Mouse (Mus musculus): ENCODE measurements around the gene Csnk2a1. TPM values are rescaled to one million over a fixed set of nuclear protein-coding genes. Genes with fewer than 3 reads are reported as not detected.
"Not testable (repeated sequence)": the region's sequence is repeated elsewhere in the genome, so short reads cannot be mapped to it uniquely, and the experiment has no call there.

Csnk2a1 gene
- polyA plus RNA-seq, 1 experiment from 2014 or later, result 109 TPM

DNA sequence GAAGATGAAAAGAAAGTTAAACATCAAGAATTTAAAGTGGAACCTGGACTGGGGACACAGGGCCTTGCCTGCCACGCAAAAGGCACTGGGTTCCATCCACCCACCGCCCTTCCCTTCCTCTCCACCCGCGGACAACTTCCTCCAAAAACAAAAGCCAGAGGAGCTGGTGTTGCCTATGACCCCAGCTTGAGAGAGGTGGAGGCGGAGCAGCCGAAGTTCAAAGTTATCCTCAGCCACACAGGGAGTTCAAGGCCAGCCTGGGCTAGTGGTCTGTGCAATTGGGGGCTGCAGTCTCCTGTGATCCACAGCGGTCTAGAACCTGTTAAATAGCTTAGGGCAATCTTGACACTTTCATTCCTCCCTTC lies 33.3 kb upstream of the Csnk2a1 start:
- Histone ChIP-seq H3K27me3 (no peaks in the 10 kb centered on the region), H3K4me2 (replicated peaks) (no peak overlapping the region), H3K4me1 (0 out of 2 replicates have a peak, but pooled peaks cover 3% of the 10 kb centered on the region), H3K9ac (no peak overlapping the region), H3K27ac (no peak overlapping the region), H3K4me3 (no peak overlapping the region), H3K36me3 (no peaks in the 10 kb centered on the region), H3K9me3 (no peaks in the 10 kb centered on the region)
- ATAC-seq (ENCODE audit: low FRiP score, low read depth), result no peak
- WGBS, result 68% methylated on average over 7 of the region's 7 CpGs

DNA sequence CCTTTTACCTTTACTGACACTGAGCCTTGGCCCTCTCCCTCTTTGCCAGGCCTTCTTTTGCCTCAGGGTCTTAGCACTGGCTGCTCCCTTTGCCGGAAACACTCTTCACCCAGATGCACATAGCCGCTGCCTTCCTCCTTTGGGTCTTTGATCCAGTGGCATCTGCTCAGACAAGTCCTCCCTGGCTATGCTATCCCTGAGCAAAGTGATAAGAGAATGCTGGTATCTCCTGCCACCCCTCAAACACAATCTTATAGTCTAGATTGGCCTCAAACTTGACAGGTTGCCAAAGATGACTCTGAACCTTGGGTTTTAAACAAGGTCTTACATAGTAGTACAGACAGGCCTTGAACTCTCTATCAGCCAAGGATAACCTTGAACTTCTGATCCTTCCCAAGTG lies 32.1 kb upstream of the Csnk2a1 start:
- H3K4me3 ChIP-seq, result no peak overlapping the region
- ATAC-seq (ENCODE audit: low FRiP score, low read depth), result no peak
- H3K4me2 ChIP-seq (replicated peaks), result no peak overlapping the region

GRCm38 (mm10) chr2:152196896-152197295 lies 29.7 kb upstream of the Csnk2a1 start:
- Histone ChIP-seq H3K4me3 (no peak overlapping the region), H3K27me3 (no peaks in the 10 kb centered on the region), H3K27ac (no peak overlapping the region), H3K9ac (0 out of 2 replicates have a peak overlapping the region, but pooled peaks have one; percentile 26), H3K9me3 (no peaks in the 10 kb centered on the region), H3K4me1 (no peaks in the 10 kb centered on the region), H3K36me3 (no peaks in the 10 kb centered on the region), H3K4me2 (replicated peaks) (no peak overlapping the region)
- 55% methylated on average over 3 of the region's 3 CpGs for WGBS
- ATAC-seq (ENCODE audit: low FRiP score, low read depth), result no peak

More for the DNA sequence above, 32.1 kb upstream of the Csnk2a1 start:
- 0 out of 2 replicates have a peak, but pooled peaks cover 2% of the 10 kb centered on the region for H3K4me1 ChIP-seq
- H3K9ac ChIP-seq, result no peak overlapping the region
- no peak overlapping the region for H3K27ac ChIP-seq
- no peaks in the 10 kb centered on the region for H3K27me3 ChIP-seq
- 86% methylated on average over 2 of the region's 2 CpGs for WGBS
- no peaks in the 10 kb centered on the region for H3K36me3 ChIP-seq
- H3K9me3 ChIP-seq, result no peaks in the 10 kb centered on the region

DNA sequence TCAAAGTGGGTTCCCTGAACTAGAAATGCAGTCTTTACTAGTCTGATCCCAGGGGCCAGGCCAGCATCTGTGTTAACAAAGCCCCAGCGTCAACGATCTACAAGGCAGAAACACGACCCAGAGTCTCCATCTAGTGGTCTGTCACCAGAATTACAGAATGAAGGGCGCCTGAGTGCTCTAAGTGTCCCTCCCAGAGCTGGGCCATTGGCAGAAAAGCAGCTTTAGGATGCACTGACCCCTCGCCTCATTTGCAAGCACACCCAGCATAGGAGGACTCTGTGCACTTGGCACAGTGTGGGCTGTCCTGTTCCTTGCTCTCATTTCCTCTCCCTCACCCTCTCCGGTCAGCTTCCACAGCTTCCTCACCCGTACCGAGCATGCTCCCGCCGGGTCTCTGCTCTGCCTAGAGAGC lies 29.3 kb upstream of the Csnk2a1 start:
- no peaks in the 10 kb centered on the region for H3K36me3 ChIP-seq
- no peak overlapping the region for H3K4me3 ChIP-seq
- H3K4me2 ChIP-seq (replicated peaks), result no peak overlapping the region
- no peak overlapping the region for H3K9ac ChIP-seq
- H3K4me1 ChIP-seq, result no peaks in the 10 kb centered on the region
- peak; percentile 72; the same call in 1 of the 2 replicates for ATAC-seq (ENCODE audit: low FRiP score, low read depth)
- H3K9me3 ChIP-seq, result no peaks in the 10 kb centered on the region
- no peaks in the 10 kb centered on the region for H3K27me3 ChIP-seq
- no peak overlapping the region for H3K27ac ChIP-seq
- 46% methylated on average over 10 of the region's 10 CpGs for WGBS

GRCm38 (mm10) chr2:152206139-152206538 lies 20.5 kb upstream of the Csnk2a1 start:
- not testable (repeated sequence) for H3K4me3 ChIP-seq; H3K9ac ChIP-seq; H3K27ac ChIP-seq; H3K4me1 ChIP-seq; H3K36me3 ChIP-seq; H3K9me3 ChIP-seq; H3K4me2 ChIP-seq (replicated peaks); H3K27me3 ChIP-seq; ATAC-seq (ENCODE audit: low FRiP score, low read depth)
- 92% methylated on average over 8 of the region's 9 CpGs for WGBS

- H3K9ac ChIP-seq, result no peak overlapping the region
- H3K4me3 ChIP-seq, result no peak overlapping the region
- no peaks in the 10 kb centered on the region for H3K9me3 ChIP-seq
- H3K27me3 ChIP-seq, result no peaks in the 10 kb centered on the region
- 83% methylated on average over 3 of the region's 3 CpGs for WGBS
- ATAC-seq (ENCODE audit: low FRiP score, low read depth), result no peak
- H3K4me2 ChIP-seq (replicated peaks), result no peak overlapping the region
- no peaks in the 10 kb centered on the region for H3K36me3 ChIP-seq
- H3K4me1 ChIP-seq, result no peaks in the 10 kb centered on the region
- no peak overlapping the region for H3K27ac ChIP-seq
Measured at GRCm38 (mm10) chr2:152211871-152212270, 14.8 kb upstream of the Csnk2a1 start.

GRCm38 (mm10) chr2:152216975-152217374 lies 9.7 kb upstream of the Csnk2a1 start:
- no peak for ATAC-seq (ENCODE audit: low FRiP score, low read depth)
- 75% methylated on average over 1 of the region's 1 CpGs for WGBS
- no peaks in the 10 kb centered on the region for H3K27me3 ChIP-seq
- H3K36me3 ChIP-seq, result no peaks in the 10 kb centered on the region
- no peak overlapping the region for H3K9ac ChIP-seq
- no peak overlapping the region for H3K4me2 ChIP-seq (replicated peaks)
- H3K4me1 ChIP-seq, result no peaks in the 10 kb centered on the region
- no peak overlapping the region for H3K27ac ChIP-seq
- H3K4me3 ChIP-seq, result no peak overlapping the region
- no peaks in the 10 kb centered on the region for H3K9me3 ChIP-seq

GRCm38 (mm10) chr2:152223521-152224300 lies 2.9 kb upstream of the Csnk2a1 start:
- no peak overlapping the region for H3K4me3 ChIP-seq
- H3K4me2 ChIP-seq (replicated peaks), result no peak overlapping the region
- WGBS, result 70% methylated on average over 8 of the region's 8 CpGs
- no peak overlapping the region for H3K9ac ChIP-seq
- no peaks in the 10 kb centered on the region for H3K9me3 ChIP-seq
- peaks cover 19% of the 10 kb centered on the region for H3K4me1 ChIP-seq
- no peak overlapping the region for H3K27ac ChIP-seq
- no peaks in the 10 kb centered on the region for H3K27me3 ChIP-seq
- ATAC-seq (ENCODE audit: low FRiP score, low read depth), result no peak
- no peaks in the 10 kb centered on the region for H3K36me3 ChIP-seq

DNA sequence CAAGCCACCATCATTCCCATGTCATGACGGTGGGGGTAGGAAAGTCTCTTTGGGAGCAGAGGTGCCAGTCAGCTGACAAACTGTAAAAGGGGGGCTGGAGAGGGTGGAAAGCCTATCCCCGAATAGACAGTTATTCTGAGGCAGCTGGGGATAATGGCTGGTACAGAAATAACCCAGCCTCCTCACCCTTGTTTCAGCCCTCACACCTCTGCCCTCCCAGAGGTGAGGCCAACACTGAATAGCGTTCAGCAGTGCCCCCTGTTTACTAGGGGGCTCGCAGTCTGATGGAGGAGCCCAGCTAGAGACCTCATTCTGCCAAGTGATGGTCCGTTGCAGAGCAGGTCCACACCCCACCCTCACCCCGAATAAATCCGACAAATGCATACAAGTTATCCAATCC lies 1.1 kb upstream of the Csnk2a1 start:
- Histone ChIP-seq H3K9me3 (no peaks in the 10 kb centered on the region), H3K4me3 (0 out of 2 replicates have a peak overlapping the region, but pooled peaks have one; percentile 91), H3K27ac (no peak overlapping the region), H3K4me2 (replicated peaks) (peak overlapping the region; percentile 61), H3K27me3 (no peaks in the 10 kb centered on the region), H3K36me3 (peaks cover 5% of the 10 kb centered on the region; the same call in 1 of the 2 replicates), H3K9ac (peak overlapping the region; percentile 10; the same call in 1 of the 2 replicates), H3K4me1 (peaks cover 22% of the 10 kb centered on the region)
- WGBS, result 75% methylated on average over 7 of the region's 7 CpGs
- no peak for ATAC-seq (ENCODE audit: low FRiP score, low read depth)

GRCm38 (mm10) chr2:152227051-152227481 lies 427 bp downstream of the Csnk2a1 start:
- Histone ChIP-seq H3K4me3 (peak overlapping the region; percentile 91), H3K4me1 (peaks cover 22% of the 10 kb centered on the region), H3K27me3 (no peaks in the 10 kb centered on the region), H3K9ac (peak overlapping the region; percentile 95), H3K4me2 (replicated peaks) (peak overlapping the region; percentile 80), H3K27ac (peak overlapping the region; percentile 99), H3K9me3 (no peaks in the 10 kb centered on the region), H3K36me3 (peaks cover 10% of the 10 kb centered on the region; the same call in 1 of the 2 replicates)
- ATAC-seq (ENCODE audit: low FRiP score, low read depth), result peak; percentile 77
- under 1% methylated on average over 37 of the region's 38 CpGs for WGBS

GRCm38 (mm10) chr2:152230046-152230445 lies 3.4 kb downstream of the Csnk2a1 start:
- H3K27me3 ChIP-seq, result no peaks in the 10 kb centered on the region
- peaks cover 22% of the 10 kb centered on the region for H3K4me1 ChIP-seq
- no peak overlapping the region for H3K4me2 ChIP-seq (replicated peaks)
- H3K9me3 ChIP-seq, result no peaks in the 10 kb centered on the region
- no peak for ATAC-seq (ENCODE audit: low FRiP score, low read depth)
- H3K36me3 ChIP-seq, result peaks cover 13% of the 10 kb centered on the region; the same call in 1 of the 2 replicates
- H3K9ac ChIP-seq, result no peak overlapping the region
- no peak overlapping the region for H3K4me3 ChIP-seq
- no peak overlapping the region for H3K27ac ChIP-seq

DNA sequence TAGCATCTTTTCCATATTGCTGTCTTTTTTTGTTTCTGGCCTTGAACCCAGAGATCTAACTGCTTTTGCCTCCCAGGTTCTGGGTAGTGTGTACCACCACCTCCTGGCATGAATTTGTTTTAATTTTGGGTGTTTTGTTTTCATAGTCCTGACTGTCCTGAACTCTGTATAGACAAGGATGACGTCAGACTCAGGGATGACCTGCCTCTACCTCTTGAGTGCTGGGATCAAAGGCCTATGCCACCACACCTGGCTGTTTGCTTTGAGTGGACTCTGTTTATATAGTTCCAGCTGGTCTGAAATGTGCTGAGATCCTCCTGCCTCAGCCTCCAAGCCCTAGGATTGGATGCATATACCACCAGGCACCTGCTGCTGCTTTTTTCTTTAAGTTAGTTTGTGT lies 11.3 kb downstream of the Csnk2a1 start:
- 95% methylated on average over 1 of the region's 1 CpGs for WGBS
- Histone ChIP-seq H3K9ac (no peak overlapping the region), H3K27ac (no peak overlapping the region), H3K36me3 (peaks cover 39% of the 10 kb centered on the region), H3K27me3 (no peaks in the 10 kb centered on the region), H3K9me3 (no peaks in the 10 kb centered on the region), H3K4me3 (no peak overlapping the region), H3K4me1 (no peaks in the 10 kb centered on the region), H3K4me2 (replicated peaks) (no peak overlapping the region)
- ATAC-seq (ENCODE audit: low FRiP score, low read depth), result no peak

GRCm38 (mm10) chr2:152240580-152240979 lies 13.9 kb downstream of the Csnk2a1 start:
- WGBS, result 48% methylated on average over 2 of the region's 2 CpGs
- no peaks in the 10 kb centered on the region for H3K9me3 ChIP-seq
- H3K9ac ChIP-seq, result no peak overlapping the region
- peaks cover 43% of the 10 kb centered on the region for H3K36me3 ChIP-seq
- H3K4me3 ChIP-seq, result no peak overlapping the region
- no peak overlapping the region for H3K4me2 ChIP-seq (replicated peaks)
- H3K27me3 ChIP-seq, result no peaks in the 10 kb centered on the region
- H3K4me1 ChIP-seq, result no peaks in the 10 kb centered on the region
- no peak overlapping the region for H3K27ac ChIP-seq
- ATAC-seq (ENCODE audit: low FRiP score, low read depth), result no peak
